Mouse (Mus musculus): ENCODE measurements at regions not wholly inside any gene's neighbourhood (a gene's known extent, or its start where the extent isn't known, plus 50 kb on each side); places are given as distances from the start of the nearest gene placed in this dataset.
A peak's percentile ranks its signal among the peaks of the same experiment; 100 is the strongest.

GRCm38 (mm10) chr11:71513067-71513350, 236.7 kb upstream of the Wscd1 start:
- DNase-seq (ENCODE audit: extremely low spot score), result no peak

DNA sequence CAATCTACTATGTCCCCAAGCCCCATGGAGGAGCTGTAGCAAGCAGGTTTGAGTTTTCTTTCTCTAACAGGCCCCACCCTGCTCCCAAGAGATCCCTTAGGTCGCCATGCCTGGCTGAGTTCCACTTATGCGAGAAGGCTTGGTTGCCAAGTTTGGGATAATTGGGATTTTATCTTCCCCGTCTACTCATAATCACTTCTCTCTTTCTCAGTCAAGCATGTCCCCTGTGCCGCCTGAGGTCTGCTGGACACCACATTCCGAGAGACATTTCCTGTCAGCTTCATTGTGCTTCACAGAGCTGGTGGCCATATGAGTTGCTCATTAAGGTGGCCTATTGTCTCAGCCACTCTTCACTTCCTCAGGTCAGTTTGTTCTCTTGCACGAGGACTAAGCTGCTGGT, 234.5 kb upstream of the Wscd1 start:
- peak; percentile 24 for DNase-seq (ENCODE audit: extremely low spot score)

DNA sequence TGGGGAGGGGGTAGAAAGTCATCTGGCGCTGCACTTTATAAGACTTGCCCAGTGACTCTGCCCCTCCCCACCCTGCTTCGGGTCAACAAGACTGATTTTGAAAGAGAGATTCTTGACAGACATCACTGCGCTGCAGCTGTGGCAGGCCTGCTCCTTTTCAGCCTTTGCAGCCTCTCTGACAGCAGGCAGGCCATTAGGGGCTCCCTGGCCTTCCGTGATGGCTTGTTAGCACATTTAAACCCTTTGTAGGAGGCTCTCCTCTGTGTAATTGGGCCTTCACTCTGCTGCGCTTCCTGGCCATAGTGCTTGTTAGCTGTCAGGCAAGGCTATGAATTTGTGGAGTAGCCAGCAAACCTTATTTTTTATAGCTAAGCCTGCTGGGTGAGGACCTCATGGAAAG, 232.3 kb upstream of the Wscd1 start:
- DNase-seq (ENCODE audit: extremely low spot score), result peak; percentile 34

DNA sequence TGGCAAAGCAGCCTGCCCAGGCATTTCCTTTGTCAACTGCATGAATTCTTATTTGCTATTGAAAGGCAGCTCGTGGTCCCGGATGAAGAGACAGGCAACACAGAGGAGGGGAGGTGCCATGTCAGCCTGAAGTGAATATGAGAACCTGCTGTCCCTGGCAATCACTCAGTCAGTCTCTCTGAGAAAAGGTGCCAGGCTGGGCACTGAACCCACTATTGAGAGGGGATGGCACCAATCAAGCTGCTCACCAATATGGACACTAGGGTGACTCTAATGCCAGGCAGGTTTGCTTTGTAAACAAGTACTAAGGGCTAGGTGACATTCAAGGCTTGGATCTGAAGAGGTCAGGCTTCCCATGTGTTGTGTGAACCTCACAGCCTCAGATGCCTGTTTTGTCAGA, 222.0 kb upstream of the Wscd1 start:
- DNase-seq (ENCODE audit: extremely low spot score), result no peak

DNA sequence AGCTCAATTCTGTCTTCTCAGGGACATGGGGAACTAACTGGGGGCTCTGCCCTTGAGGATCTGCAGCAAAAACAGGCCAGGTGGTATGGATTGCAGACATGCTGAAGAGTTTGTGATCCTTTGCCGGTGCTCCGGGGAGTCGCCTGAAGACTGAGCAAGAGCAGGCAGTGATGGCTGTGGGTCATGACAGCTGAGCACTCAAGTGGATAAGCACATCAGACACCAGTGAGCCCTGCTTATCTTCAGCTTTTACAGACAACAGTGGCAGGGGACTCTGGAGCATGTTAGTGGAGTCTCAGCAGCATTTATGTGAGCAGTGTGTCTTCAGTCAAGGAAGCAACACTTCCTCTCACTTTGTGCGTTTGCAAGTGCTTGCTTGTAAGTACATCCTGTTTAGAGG, 221.1 kb upstream of the Wscd1 start:
- DNase-seq (ENCODE audit: extremely low spot score), result no peak

- no peak for DNase-seq (ENCODE audit: extremely low spot score)
Observed at GRCm38 (mm10) chr11:71541178-71541845, 208.4 kb upstream of the Wscd1 start.

- DNase-seq (ENCODE audit: extremely low spot score), result no peak
Observed at GRCm38 (mm10) chr11:71557412-71557811, 192.3 kb upstream of the Wscd1 start.

GRCm38 (mm10) chr11:71564831-71565230, 184.9 kb upstream of the Wscd1 start:
- no peak for DNase-seq (ENCODE audit: extremely low spot score)

- no peak for DNase-seq (ENCODE audit: extremely low spot score)
Observed at GRCm38 (mm10) chr11:71576801-71577200, 172.9 kb upstream of the Wscd1 start.

- no peak for DNase-seq (ENCODE audit: extremely low spot score)
Observed at GRCm38 (mm10) chr11:71581775-71582174, 167.9 kb upstream of the Wscd1 start.

DNA sequence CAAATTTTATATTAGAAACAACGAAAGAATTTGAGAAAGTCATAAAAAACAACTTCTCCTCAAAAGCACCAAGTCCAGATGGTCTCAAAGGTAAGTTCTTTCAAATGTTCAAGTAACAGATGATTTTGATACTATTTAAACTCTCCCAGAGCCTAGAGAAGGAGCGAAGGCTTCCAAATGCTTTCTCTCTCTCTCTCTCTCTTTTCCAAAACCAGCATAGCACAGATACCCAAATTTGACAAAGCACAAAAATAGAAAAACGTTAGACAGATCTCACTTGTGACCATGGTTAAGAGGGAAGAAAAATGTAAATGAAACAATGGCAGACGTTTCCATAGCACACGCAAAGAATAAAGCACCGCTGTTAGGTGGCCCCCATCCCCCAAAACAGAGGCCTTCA, 158.7 kb upstream of the Wscd1 start:
- no peak for DNase-seq (ENCODE audit: extremely low spot score)

- no peak for DNase-seq (ENCODE audit: extremely low spot score)
Observed at GRCm38 (mm10) chr11:71594250-71594847, 155.4 kb upstream of the Wscd1 start.

DNA sequence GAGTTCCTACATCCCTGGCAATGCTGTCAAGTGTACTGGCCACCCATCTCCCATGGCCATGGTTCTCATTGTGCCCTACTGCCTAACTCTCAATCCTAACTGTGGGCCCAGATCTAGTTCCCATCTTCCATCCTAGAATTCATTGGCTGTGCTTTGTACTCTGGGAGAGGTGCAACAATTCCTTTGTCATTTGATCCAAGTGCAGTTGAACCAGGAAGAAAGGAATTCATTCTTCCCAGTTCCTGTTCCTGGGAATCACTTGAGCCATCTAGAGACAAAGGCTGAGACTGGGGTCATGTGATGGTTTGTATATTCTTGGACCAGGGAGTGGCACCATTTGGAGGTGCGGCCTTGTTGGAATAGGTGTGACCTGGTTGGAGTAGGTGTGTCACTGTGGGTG, 152.0 kb upstream of the Wscd1 start:
- no peak for DNase-seq (ENCODE audit: extremely low spot score)

- DNase-seq (ENCODE audit: extremely low spot score), result no peak
Observed at GRCm38 (mm10) chr11:71610782-71611181, 138.9 kb upstream of the Wscd1 start.

DNA sequence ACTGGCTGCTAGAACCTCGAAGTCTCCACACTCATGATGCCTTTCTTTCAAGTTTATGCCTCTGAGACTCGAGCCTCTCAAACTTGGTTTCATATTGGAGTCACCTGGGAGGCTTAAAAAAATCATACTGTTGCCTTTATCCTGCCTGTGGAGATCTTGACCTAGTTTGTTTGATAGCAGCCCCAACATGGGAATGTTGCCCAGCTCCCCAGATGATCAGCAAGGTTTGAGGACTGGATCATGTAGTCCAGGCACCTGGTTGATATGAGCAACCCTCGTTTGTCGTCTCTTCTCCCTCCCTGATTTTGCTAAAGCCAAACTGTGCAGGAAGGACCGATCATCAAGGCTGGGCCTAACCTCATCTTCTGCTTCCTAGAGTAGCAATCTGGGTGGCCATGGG, 134.2 kb upstream of the Wscd1 start:
- no peak for DNase-seq (ENCODE audit: extremely low spot score)

DNA sequence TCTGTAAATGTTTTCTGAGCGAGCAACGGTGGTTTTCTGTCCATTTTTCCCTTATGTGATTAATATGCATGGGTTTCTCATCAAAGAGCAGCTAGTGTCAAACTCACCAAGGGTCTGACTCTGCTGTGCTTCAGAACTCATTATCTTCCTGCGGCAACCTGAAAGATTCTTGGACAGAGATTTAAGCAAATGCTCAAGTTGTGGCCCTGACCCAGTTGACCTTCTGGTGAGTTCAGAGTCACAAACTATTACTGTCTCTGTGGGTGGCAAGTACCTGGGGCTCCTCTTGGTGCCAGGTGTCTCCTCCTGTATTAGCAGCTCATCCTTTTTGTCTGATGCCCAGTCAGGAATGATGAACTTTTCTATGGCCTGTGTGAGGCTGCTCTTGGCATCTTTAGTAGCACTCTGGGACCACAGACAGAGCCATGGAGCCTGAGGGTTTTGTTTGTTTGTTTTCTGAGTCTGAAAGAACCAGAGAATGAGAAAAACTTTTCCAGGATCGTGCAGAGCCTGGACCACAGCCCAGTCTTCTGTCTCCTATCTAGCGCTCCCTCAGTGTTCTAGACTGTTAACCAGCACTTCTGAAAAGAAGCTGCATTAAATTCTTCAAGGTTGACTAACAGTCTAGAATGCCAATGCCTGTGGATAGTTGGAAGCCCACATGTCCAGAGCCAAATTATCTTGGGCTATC, 124.1 kb upstream of the Wscd1 start:
- no peak for DNase-seq (ENCODE audit: extremely low spot score)

- no peak for DNase-seq (ENCODE audit: extremely low spot score)
Observed at GRCm38 (mm10) chr11:71636111-71636510, 113.6 kb upstream of the Wscd1 start.

GRCm38 (mm10) chr11:71636785-71637184, 112.9 kb upstream of the Wscd1 start:
- DNase-seq (ENCODE audit: extremely low spot score), result peak; percentile 48

DNA sequence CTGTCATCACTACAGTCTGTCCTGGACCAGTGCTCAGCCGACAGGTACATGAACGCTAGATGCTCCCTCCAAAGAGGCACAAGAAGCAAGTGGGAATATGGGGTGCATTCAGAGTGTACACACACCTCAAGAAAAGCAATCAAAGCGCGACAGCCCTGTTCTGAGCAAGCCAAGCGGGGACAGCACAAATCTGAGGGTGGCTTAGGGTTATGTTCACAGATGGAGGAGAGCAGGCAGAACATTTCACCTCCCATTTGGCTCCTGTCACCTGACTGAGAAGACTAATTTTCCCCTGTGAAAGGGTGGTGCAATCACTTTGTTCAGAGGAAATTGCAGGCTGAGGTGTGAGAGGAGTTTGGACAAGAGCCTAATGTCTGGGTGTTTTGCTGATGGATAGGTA, 106.8 kb upstream of the Wscd1 start:
- no peak for DNase-seq (ENCODE audit: extremely low spot score)

DNA sequence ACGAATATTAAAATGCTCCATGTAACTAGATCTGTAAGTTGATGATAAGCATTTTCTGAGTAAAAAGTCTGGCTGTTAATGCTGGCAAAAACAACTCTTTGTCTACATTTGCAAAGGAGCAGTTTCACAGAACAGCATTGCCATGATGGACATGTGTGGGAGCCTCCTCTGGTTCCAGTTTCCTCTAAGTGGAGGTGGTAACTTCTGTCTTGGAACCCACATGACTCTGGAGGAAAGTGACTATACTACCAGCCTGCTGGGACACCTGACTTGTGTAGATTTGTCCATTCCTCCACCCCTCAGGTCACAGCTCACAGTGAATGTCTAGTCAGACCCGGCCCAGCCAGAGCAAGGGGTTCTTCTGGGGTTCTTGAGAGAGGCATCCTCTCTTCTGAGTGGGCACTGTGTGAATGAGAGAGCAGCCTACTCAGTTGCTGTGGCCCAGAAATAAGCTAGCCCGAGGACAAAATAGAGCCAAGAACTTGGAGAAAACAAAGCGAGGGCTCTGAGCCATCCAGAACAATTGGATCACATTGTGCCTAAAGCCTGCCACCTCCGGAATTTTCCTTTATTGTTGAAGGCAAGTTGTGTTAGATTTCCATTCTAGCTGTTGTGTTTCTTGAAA, 97.9 kb upstream of the Wscd1 start:
- DNase-seq (ENCODE audit: extremely low spot score), result no peak

GRCm38 (mm10) chr11:71652381-71652775, 97.3 kb upstream of the Wscd1 start:
- DNase-seq (ENCODE audit: extremely low spot score), result no peak

DNA sequence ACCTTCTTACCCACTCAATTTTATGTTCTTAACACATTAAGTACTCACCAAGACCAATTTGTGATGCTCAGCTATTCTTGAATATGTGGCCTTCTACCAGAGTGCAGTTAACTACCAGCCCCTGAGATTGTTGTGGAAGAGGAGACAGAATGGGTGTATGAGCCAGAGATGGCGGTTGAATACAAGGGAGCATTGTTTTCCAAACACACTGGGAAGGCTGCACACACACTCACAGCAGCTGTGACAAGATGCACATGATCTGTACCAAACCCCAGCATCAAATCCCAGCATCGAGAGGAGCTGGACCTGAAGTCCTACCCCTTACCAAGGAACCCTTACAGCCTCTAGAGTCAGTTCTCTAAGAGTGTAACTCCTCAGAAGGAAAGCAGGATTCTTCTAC, 91.4 kb upstream of the Wscd1 start:
- DNase-seq (ENCODE audit: extremely low spot score), result no peak
